Mouse (Mus musculus): ENCODE measurements around the gene Itga9. TPM values are rescaled to one million over a fixed set of nuclear protein-coding genes. Genes with fewer than 3 reads are reported as not detected.

Itga9 gene
- total RNA-seq, 2 experiments from 2014 or later = 6.9 to 8.2 TPM

DNA sequence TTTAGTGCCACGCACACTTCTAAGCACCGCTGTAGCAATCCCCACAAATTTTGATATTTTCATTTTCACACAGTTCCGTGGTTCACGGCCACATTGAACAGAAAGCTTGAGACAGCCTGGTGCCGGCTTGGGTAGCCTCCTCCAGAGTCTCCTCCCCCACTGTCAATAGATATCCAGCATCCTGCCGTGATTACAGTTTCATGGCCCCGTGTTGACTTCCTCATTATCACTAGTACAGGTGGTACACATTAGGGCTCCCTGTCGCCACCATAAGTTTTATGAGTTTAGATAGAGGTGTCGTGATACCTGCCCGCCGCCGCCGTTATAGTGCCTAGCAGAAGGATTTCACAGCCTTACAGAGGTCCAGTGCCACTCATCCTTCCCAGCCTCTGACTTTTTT lies 328.6 kb downstream of the Itga9 start:
- DNase-seq (ENCODE audit: extremely low spot score in 1 of 2, low spot score in 2 of 2) = no peak
- intact Hi-C loops (cut with DNase I) = no loop called here

DNA sequence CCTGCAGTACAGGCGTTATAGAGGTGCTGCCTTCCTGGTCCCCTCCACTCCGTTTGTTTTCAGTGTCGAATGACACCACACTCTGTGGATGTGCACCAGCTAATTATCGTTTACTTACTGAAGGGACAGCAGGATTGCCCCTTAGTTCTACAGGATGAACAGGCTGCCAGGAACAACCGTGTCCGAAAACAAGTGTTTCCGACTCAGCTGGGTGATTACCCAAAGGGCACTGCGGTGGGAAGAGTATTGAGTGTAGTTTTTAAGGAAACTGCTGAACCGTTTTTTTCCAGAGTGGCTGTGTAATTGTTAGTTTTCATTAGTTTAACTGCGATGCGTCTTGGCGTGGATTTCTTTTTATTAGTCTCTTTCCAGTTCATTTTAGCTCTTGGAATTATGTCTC lies 329.6 kb downstream of the Itga9 start:
- DNase-seq (ENCODE audit: extremely low spot score in 1 of 2, low spot score in 2 of 2) = no peak

DNA sequence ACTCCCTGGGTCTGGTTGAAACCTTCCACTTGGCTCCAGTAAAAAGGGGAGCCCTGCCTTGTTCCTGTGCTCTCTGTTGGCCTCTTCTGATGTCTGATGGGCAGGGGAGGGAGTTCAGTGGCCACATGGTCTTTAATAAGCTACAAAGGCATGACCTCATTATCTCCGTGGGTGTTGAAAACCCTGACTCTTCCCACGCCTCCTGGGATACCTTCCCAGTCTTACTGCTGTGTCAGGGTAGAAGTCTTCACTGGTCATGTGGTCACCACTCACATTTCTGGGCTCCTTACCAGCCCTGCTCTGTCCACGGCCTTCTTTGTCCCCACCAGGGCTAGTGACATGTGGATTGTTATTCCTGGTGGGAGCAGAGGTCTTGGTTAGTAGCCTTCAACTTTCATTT lies 331.0 kb downstream of the Itga9 start:
- intact Hi-C loops (cut with DNase I) = no loop called here
- DNase-seq (ENCODE audit: extremely low spot score in 1 of 2, low spot score in 2 of 2) = no peak

More for the DNA sequence above, 329.6 kb downstream of the Itga9 start:
- intact Hi-C loops (cut with DNase I) = no loop called here

DNA sequence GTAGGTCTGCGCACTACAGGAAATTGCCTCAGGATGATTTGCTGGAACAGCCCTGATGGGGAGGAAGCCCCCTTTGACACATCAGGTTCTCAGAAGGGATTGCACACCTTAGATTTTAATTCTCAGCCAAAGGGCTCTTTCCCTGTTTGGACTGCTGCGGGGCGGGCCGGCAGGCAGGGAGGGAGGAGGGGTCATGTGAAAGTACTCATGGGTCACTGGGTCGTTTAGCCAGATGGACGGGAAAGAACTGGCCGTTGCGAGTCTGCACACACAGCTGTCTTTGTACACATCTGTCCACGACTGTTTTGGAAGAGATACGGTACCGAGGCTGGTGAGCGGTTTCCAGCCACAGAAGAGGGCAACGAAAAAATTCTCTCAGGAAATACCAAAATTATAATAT lies 332.9 kb downstream of the Itga9 start:
- intact Hi-C loops (cut with DNase I) = no loop called here
- no peak for DNase-seq (ENCODE audit: extremely low spot score in 1 of 2, low spot score in 2 of 2)

DNA sequence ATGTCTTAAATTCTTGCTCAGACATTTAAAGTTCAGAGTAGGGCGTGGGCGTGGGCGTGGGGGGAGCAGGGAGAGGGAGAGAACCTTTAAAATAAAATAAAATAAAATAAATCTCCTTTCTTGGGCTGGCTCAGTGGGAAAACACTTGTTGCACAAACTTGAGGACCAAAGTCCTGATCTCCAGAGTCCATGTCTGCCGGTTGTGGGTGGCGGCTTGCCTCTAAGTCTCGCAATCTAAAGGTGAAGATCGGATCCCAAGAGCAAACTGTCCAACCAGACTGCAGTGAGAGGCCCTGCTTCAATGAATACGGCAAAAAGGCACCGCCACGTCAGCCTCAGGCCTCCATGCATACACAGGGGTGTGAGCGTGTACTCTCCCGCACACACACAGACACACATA lies 333.3 kb downstream of the Itga9 start:
- DNase-seq (ENCODE audit: extremely low spot score in 1 of 2, low spot score in 2 of 2) = no peak
- intact Hi-C loops (cut with DNase I) = no loop called here

DNA sequence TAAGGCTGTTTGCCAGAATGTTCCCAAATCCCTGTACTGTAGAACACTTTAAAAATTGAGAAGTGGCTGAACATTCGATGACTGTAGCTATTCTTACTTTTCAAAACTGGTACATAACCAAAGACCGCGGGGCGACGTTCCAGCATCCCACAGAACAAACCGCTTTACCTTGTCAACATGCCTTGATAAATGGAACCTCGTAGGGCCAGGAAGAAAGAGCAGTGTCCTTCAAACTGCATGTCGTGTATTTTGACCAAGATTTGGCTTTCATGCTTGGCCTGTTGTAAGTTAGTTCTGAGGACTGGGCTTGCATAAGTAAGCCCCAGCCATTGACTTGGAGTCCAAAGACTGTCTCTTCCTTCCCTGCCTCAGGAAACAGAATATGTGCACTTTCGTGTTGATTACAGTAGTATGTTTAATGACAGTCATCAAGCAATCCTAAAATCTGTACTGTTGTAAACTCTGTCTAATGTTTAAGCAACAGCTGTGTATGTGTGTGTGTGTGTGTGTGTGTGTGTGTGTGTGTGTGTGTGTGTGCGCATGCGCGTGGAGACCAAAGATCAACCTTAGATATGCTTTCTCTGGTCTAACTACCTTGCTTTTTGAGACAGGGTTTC lies 334.2 kb downstream of the Itga9 start:
- no peak for DNase-seq (ENCODE audit: extremely low spot score in 1 of 2, low spot score in 2 of 2)
- intact Hi-C loops (cut with DNase I) = no loop called here

DNA sequence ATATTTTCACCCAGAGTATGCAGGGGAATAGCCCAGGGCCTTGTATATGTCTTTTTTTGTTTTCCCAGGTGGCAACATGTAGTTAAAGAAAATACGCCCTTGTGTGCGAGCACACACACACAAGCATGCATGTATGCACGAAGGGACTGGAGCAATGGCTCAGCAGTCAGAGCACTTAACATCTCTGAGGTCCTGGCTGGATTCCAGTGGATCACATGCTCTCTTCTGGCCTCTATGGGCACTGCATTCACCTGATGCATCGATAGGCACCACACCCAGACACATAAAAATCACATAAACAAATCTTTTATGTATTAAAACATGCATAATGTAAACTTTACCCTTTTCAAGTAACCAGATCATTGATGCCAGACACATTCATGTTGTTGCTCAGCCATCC lies 335.5 kb downstream of the Itga9 start:
- intact Hi-C loops (cut with DNase I) = no loop called here

DNA sequence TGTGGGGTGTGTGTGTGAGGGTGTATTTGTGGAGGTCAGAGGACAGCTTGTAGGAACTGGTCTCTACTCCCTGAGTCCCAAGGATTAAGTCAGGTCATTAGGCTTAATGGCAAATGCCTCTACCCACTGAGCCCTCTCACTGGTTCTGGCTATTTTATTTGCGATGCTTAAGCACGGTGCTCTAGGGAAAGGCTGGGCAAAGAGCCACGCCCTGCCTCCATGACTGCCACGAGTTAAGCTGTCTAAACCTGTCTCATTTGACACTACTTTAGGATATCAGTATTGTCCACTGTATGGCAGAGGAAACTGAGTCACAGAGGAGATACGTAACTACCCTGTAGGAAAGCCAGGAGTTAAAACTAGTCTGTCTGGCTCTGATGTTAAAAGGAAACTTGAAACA lies 337.5 kb downstream of the Itga9 start:
- DNase-seq (ENCODE audit: extremely low spot score in 1 of 2, low spot score in 2 of 2) = no peak
- intact Hi-C loops (cut with DNase I) = no loop called here

More for the DNA sequence above, 335.5 kb downstream of the Itga9 start:
- DNase-seq (ENCODE audit: extremely low spot score in 1 of 2, low spot score in 2 of 2) = no peak

DNA sequence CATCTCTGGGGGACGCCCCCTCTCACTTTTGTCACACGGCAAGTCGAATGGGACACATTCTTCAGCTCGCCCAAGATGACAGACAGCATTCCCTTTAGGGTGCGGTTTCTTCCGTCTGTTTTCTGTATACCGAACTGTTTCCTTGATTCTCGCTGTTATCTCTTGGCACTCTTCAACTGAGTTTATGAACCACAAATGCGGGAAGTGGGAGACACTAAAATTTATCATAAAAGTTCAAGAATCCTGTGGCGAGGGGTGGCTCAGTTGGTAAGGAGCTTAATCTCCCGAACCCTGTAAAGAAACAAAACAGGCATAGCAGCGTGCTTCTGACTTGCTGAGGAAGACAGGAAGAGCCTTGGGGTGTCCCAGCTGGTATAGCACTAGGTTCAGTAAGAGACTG lies 337.9 kb downstream of the Itga9 start:
- intact Hi-C loops (cut with DNase I) = no loop called here
- DNase-seq (ENCODE audit: extremely low spot score in 1 of 2, low spot score in 2 of 2) = no peak

DNA sequence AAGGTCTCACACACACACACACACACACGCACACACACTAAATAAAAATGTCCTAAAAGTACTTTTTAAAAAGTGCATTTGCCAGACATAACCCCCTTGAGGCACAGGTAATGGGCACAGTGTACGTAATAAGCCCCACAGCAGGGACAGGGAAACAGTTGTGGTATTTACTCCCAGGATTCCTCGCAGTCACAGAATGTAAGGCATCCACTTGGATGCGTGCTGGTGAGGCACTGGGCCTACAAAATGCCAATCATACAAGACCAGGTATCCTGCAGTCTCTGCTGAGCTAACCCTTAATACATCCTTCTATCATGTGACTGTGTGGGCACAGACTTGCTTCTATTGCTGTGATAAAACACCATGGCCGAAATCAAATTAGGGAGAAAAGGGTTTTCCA lies 342.0 kb downstream of the Itga9 start:
- intact Hi-C loops (cut with DNase I) = no loop called here
- no peak for DNase-seq (ENCODE audit: extremely low spot score in 1 of 2, low spot score in 2 of 2)

DNA sequence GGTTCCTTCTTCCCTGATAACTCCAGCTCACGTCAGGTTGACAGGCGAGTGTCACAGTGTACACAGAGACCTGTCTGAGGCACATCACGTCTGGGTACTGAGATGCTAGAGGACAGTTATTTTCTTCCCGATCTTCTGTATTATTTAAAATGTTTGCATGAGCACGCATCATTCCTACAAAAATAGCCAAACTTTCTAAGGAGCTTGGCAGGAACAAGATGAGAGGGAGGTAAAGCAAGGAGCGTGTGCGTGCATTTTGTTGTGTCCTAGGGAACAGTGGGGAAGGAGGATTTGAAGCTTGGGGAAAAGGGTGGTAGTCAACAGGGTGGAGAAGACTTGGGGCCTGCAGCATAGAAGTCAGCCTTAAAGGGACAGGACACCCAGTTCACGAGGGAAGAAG lies 342.6 kb downstream of the Itga9 start:
- DNase-seq (ENCODE audit: extremely low spot score in 1 of 2, low spot score in 2 of 2) = no peak
- intact Hi-C loops (cut with DNase I) = no loop called here

DNA sequence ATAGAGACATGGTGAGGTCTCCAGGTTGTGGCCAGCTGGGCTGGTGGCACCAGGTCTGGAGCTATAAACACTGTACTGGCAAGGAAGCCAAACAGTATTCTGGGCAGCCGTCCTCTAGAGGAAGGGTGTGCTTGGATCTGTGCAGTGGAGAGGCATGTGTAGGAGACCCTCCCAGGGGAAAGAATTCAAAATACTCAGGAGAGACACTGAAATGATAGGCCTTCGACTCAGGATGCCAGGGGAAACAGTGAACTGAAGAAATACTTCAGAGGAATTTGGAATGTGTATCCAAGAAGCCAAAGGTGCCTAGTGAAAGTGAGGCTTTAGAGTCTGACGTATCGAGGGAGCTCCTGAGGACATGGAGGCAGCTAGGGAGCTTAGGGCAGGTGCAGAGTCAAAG lies 343.2 kb downstream of the Itga9 start:
- DNase-seq (ENCODE audit: extremely low spot score in 1 of 2, low spot score in 2 of 2) = no peak
- intact Hi-C loops (cut with DNase I) = no loop called here

DNA sequence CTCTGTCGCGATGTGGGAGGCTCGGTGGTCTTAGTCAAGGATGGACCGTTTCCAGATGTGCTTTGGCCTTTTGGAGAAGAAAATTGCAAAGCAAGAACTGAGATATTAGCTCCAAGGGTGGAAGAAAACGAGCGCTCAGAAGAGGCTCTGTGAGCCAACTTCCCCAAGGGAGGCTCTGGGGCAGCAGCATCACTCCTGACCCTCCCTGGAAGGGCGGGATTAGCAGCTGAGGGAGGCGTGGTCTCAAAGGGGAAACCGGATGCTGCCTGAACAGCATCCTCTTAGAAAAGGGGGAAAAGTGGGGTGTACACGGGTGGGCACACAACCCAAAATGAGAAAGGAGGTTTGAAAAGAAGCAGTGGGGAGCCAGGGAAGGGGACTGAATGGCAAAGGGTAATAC lies 343.6 kb downstream of the Itga9 start:
- intact Hi-C loops (cut with DNase I) = no loop called here
- no peak for DNase-seq (ENCODE audit: extremely low spot score in 1 of 2, low spot score in 2 of 2)

Other genes starting within 250 kb of the Itga9 start
- gene Eomes, start 128.5 kb upstream of the Itga9 start, total RNA-seq (2021) = under 1 TPM; 0.24 to 0.28 TPM
- 10 to 100 TPM; 73.5 to 74.4 TPM for gene Golga4, start 100.4 kb upstream of the Itga9 start, total RNA-seq (2021)

All from left cerebral cortex, postnatal 10 days (tissue).